Mouse (Mus musculus) ES-CJ7 (cell line): Measurements from ENCODE around the gene Pik3c2g.

Source experiments
- DNase-seq: peaks from one replicate; pipeline ENCODE4 v3.0.0; 2011; ENCODE audit warnings: low read depth, low spot score

Gene Pik3c2g

GRCm38 (mm10) chr6:139839907-139840306 is 252.9 kb downstream of the Pik3c2g start:
- no peak for DNase-seq

- DNase-seq, result no peak
Measured at GRCm38 (mm10) chr6:139841272-139841671, 254.3 kb downstream of the Pik3c2g start.

GRCm38 (mm10) chr6:139842626-139843025 is 255.6 kb downstream of the Pik3c2g start:
- no peak for DNase-seq

GRCm38 (mm10) chr6:139843531-139843930 is 256.5 kb downstream of the Pik3c2g start:
- no peak for DNase-seq

GRCm38 (mm10) chr6:139846889-139847544 is 260.0 kb downstream of the Pik3c2g start:
- DNase-seq, result no peak

GRCm38 (mm10) chr6:139849931-139850330 is 262.9 kb downstream of the Pik3c2g start:
- DNase-seq, result no peak

- no peak for DNase-seq
Measured at GRCm38 (mm10) chr6:139851705-139852603, 264.9 kb downstream of the Pik3c2g start.

- DNase-seq, result no peak
Measured at GRCm38 (mm10) chr6:139852836-139853235, 265.8 kb downstream of the Pik3c2g start.

- no peak for DNase-seq
Measured at GRCm38 (mm10) chr6:139860141-139860540, 273.1 kb downstream of the Pik3c2g start.

- no peak for DNase-seq
Measured at GRCm38 (mm10) chr6:139861534-139861933, 274.5 kb downstream of the Pik3c2g start.

- no peak for DNase-seq
Measured at GRCm38 (mm10) chr6:139865059-139865673, 278.1 kb downstream of the Pik3c2g start.

- DNase-seq, result peak; percentile 51
Measured at GRCm38 (mm10) chr6:139874418-139875176, 287.6 kb downstream of the Pik3c2g start.

GRCm38 (mm10) chr6:139876691-139877090 is 289.7 kb downstream of the Pik3c2g start:
- DNase-seq, result no peak

GRCm38 (mm10) chr6:139877476-139878361 is 290.7 kb downstream of the Pik3c2g start:
- DNase-seq, result no peak

- no peak for DNase-seq
Measured at GRCm38 (mm10) chr6:139878362-139878696, 291.3 kb downstream of the Pik3c2g start.

- no peak for DNase-seq
Measured at GRCm38 (mm10) chr6:139882076-139882475, 295.1 kb downstream of the Pik3c2g start.

GRCm38 (mm10) chr6:139887175-139887574 is 300.2 kb downstream of the Pik3c2g start:
- no peak for DNase-seq

- DNase-seq, result no peak
Measured at GRCm38 (mm10) chr6:139895637-139896036, 308.6 kb downstream of the Pik3c2g start.

- DNase-seq, result no peak
Measured at GRCm38 (mm10) chr6:139899630-139900151, 312.7 kb downstream of the Pik3c2g start.

GRCm38 (mm10) chr6:139901801-139902200 is 314.8 kb downstream of the Pik3c2g start:
- no peak for DNase-seq
